Mouse (Mus musculus) ovary, postnatal 14 days (tissue): ENCODE results near the gene Ccndbp1.
"Not testable (repeated sequence)": the region's sequence is repeated elsewhere in the genome, so short reads cannot be mapped to it uniquely, and the experiment has no call there.

ENCODE experiments used
- DNase-seq: peaks from one replicate; pipeline ENCODE4 v3.0.0; 2022; ENCODE audit warnings: low spot score

Ccndbp1 gene

DNA sequence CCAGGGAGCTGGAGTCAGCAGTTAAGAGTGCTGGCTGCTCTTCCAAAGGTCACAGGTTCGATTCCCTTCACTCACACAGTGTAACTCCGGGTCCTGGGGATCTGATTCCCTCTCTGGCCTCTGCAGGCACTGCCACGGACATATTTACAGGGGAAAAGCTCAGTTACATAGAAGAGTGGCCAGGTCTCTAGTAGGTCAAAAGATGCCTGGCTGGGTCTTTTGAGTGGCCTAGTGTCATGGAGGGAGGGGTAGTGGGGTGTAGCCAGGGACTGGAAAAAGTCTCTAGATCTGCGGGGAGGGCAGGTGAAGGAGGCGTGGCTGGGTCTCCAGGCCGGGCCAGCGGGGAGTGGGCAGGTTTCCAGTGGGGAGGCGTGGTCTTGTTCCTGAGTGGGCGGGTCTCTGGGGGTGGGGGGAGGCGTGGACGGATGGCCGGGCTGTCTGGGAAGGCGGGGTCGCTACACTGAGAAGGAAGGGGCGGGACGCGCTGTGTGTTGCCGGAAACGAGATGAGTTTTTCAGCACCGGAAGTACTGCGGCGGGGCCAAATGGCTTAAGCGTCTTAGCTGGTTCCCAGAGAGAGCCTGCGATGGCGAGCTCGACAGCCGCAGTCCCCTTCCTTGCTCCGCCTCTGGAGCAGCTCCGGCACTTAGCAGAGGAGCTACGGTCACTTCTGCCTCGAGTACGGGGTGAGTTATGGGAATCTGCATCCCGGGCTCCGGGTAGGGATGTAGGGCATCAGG is at the start of gene Ccndbp1:
TSS of gene Ccndbp1 (plus strand) at position 479 of the 739 bp plus-strand sequence.
- DNase-seq, result peak; percentile 93

DNA sequence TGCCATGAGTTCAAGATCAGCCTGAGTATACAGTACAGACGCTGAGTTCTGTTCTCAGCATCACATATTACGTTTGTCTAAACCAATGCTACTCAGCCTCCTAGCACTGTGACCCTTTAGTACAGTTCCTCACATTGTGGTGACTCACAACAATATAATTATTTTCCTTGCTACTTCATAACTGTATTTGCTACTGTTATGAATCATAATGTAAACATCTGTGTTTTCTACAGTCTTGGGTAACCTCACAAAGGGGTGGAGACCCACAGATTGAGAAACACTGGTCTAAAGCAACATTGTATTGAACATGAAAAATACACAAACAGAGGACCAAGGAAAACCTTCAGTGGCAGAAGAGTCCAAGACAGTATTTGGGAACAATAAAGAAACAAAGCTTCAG is 48.8 kb upstream of the Ccndbp1 start:
- DNase-seq, result no peak

DNA sequence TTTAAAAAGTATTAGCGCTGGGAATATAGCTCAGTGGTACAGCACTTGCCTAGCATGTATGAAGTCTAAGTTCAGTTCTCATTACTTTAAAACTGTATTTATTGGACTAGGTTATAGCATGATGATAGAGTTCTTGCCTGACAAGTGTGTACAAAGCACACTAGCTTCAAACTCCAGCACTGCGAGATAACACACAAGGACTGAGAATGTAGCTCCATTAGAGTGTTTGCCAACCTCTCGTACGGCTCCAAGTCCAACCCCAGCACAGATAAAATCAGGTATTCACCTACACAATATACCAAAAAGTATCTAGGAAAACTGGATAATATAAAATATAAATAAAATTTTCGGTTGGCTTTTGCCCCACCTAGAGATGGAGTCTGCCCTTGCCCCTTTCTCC is 48.4 kb upstream of the Ccndbp1 start:
- DNase-seq, result no peak

DNA sequence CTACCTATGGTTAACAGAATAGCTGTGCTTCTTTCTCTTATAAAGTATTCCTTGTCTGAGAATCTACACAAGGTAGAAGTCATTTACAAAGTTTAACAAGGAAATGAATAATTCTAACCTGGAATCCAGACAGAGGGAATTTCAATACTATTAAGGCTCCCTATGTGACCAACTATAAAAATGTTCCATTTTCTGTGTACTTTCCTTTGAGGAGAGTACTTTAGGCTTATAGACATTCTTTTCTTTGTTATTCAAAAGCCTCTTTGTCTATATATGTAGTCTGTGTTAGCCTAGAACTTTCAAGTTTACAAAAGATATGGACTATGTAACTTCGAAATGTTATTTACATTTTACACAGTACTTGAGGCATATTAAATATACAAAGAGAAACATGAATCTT is 47.9 kb upstream of the Ccndbp1 start:
- DNase-seq, result no peak

DNA sequence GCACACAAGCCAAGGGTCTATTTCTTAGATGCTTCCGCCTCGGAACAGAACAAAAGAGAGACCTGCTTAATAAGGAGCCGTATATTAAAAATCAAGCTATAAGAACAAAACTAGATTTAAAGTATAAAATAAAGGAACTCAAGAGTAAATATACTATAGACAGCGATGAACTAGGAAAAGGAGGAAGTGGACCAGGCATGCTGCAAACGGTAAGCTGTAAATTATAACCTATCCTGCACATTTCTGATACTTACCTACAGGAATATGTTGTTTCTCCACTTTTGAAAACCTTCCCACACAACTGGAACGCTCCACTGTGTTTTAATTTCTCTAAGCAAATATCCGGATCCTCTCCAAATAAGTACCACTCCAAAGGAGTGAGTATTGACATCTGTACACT is 45.1 kb upstream of the Ccndbp1 start:
- DNase-seq, result no peak

DNA sequence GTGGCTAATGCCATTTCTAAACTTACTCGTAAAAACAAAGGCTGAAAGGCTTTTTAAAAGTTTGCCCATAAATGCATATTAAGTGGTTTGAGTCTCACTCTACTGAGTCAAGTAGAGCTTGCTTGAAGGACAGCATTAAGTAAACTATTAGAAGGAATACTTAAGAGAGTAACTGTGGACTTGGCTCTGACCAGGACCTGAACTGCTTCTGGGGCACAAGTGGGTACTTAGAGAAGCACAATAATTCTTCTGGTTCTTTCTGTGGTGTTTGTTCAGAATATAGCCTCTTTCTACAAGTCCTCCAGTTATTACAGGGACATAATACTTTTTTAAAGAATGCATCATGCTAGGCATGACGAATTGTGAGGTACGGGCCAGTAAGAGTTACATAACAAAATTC is 42.7 kb upstream of the Ccndbp1 start:
- no peak for DNase-seq

DNA sequence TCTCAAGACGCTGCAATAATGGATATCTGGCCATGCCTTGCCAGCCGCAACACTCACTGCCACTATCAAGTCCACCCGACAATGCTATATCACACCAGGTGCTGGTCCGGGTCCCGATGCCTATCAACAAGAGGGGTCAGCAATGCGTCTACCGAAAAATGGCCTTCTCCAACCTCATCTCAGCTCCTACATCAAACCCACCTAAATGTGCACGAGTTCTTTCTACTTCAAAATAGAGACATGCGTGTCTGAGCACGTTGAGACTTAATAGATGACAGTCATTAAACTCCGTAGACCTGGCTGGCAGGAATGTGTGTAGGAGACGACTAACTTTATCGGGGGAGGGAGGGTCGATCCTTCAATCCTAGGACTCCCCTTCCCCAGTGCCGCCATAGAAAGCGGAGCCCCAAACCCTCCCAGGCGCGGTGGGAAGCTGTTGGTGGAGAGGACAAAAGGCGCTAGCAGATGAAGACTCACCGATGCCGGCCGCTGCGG is 38.1 kb upstream of the Ccndbp1 start:
- DNase-seq, result no peak

DNA sequence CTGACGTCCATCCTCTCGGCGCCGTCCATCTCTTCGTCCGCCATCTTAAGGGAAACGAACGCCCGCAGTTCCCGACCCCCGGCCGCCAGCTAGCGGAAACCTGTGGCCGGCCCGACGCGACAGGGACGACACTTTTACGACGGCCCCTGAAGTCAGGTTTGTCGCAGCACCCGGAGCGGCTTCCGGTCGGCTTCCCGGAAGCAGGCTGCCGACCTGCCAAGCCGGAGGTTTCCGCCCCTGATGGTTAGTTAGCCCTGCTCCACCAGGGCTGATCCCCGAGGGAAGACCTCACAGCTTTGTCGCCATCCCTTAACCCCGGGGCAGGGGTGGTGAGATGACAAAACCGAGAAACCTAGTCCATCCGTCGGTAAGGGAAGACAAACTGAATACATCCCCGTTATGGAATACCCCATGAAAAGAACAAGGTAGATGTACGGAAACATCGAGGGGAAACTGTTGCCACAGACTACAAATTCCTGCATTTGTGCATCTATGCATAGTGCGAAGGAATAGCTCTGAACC is 37.6 kb upstream of the Ccndbp1 start, which contains the start of gene Ubr1:
TSS of gene Ubr1 (minus strand) at position 157 of the 522 bp plus-strand sequence.
- peak; percentile 71 for DNase-seq

DNA sequence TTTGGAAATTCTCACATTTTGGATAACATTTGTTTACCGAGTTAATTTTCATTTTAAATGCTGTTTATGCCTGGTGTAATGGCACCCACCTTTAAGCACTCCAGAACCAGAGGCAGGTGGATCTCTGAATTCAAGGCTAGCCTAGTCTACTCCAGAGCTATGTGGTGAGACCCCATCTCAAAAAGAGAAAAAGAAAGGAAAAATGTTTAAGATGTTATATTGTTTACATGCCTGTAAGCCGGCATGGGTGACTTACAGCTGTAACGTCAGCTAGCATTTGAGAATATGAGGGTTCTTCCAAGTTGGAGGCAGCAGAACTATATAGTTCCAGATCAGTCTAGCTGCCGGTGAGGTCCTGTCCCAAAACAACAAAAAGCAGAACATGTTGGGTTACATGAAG is 36.4 kb upstream of the Ccndbp1 start:
- no peak for DNase-seq

DNA sequence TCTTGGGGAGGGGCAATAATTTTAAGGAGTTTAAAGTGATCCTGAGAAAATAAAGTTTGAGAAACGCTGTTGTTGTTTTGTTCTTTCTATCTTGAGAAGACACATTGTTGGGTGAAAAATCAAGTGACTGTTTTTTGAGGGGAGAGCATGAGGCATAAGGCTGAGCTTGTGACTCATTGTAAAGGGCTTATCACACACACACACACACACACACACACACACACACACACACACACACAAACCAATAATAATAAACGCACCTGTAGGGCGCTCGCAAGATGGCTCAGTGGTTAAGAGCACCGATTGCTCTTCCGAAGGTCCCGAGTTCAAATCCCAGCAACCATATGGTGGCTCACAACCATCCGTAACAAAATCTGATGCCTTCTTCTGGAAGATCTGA is 35.9 kb upstream of the Ccndbp1 start:
- DNase-seq, result not testable (repeated sequence)

DNA sequence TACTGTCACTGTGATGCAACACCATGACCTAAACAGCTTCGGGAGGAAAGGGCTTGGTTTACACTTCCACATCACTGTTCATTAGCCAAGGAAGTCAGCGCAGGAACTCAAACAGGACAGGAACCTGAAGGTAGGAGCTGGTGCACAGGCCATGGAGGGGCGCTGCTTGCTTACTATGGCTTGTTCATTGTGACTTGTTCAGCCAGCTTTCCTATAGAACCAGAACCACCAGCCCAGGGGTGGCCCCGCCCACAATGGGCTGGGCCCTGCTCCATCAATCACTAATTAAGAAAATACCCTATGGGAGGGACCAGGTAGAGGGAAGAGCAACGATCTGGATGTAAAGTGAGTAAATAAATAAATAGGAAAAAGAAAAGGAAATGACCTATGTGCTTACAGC is 35.2 kb upstream of the Ccndbp1 start:
- no peak for DNase-seq

DNA sequence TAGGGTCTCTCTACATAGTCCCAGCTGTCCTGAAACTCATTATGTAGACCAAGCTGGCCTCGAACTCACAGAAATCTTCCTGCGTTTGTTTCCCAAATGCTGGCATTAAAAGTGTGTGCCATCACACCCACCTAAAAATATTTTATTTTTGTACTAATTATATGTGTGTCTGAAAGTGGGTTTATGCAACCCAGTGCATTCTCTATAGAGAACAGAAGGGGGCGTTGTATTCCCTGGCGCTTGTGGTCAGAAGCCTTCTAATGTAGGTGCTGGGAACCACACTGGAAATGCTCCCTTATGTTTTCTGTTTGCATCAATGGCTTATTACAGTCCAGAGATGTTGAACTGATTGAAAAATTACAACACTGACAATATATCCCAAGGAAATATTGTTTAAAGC is 31.9 kb upstream of the Ccndbp1 start:
- DNase-seq, result no peak

DNA sequence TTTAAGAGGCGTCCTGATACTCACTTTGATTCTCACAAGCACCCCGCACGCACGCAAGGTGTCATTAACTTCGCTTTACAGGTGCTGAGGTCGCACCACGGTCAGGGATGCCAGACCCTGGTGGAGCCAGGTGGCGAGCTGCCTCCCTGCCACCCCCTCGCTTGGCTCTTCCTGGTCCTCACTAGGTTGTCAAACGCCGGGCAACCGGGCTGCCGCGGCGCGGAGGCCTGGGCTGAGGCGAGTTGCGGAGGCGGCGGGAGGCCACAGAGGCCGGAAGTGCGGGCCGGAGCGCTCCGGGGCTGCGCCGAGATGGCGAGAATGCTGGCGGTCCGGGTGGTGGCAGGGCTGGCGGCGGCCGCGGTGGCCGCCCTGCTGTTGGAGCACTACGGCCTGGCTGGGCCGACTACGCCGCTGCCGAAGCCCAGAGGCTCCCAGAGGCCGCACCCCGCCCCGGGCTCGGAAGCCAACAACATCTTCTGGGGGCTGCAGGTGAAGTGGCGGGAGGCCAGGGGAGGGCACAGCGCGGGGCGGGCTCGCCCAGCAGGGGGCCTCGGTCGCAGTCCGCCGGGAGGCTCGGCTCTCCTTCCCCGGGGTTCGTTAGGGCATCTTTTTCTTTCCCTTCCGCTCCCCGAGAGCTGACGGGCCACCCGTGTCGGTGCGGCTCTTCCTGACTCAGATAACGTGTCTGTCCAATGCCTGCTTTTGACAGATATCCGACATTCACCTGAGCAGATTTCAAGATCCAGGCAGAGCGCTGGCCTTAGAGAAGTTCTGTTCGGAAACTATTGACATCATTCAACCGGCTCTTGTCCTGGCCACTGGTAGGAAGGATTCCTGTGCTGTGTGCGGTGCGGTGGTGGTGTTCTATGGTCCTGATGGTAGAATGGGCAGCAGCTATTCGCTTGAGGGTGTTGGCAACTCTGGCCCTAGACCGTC is 30.9 kb upstream of the Ccndbp1 start, which contains the start of gene Tmem62:
TSS of gene Tmem62 (plus strand) at position 28 of the 936 bp plus-strand sequence.
- DNase-seq, result peak; percentile 54

DNA sequence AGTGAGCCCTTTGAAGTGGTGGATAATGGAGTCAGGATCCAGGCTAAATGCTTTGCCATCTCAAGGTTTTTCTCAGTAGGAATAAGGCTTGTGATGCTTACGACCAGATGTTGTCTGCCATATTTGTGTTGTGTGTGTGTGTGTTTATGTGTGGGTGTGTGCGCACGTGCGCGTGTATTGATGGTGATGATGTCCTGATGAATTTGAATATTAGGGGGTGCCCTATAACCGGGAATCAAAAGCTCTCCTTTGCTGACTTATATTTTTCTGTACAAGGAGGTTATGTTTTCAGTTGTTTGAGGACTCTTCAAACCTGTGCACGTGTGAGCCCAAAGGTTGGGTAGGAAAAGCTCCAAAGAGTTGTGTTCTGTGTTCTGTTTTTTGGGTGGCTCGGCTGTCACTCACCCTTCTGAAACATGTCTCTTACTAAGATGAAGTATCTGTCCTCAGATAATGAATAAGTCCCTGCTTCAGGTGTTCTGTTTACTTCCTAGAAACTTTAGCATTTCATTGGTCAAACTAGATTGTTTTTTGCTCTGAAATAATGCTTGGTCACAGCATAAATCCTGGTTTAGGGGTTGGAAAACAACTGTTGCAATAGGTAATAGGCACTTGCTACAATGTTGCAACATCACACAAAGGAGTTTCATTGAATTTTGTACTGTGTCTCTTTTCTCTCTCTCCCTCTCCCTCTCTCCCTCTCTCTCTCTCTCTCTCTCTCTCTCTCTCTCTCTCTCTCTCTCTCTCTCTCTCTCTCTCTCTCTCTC is 30.1 kb upstream of the Ccndbp1 start:
- no peak for DNase-seq

DNA sequence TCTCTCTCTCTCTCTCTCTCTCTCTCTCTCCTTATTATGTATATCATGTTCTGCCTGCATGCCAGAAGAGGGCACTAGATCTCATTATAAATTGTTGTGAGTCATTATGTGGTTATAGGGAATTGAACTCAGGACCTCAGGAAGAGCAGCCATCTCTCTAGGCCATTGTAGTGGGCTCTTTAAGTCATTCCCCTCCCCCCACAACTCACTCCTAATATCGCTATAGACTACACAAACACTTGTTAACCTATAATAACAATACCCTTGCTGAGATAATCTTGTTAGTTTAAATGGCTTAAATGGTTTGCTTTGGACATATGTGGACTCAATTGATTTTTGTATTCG is 29.5 kb upstream of the Ccndbp1 start:
- DNase-seq, result no peak

DNA sequence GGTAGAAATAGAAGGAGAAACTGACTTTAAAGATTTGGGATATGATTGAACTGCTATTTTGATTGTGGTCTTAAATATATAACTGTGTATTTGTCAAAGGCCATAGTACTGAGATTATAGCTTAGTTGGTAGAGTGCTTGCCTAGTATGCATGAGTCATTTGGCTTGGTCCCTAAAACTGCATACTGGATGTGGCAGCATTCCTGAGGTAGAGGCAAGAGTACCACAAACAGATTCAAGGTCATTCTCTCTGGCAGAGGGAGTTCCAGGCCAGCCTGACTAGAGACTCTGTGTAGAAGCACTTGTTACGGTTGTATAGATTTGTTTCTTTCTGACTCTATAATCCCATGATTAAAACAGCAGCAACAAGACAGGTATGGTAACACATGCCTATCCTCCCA is 28.4 kb upstream of the Ccndbp1 start:
- no peak for DNase-seq

DNA sequence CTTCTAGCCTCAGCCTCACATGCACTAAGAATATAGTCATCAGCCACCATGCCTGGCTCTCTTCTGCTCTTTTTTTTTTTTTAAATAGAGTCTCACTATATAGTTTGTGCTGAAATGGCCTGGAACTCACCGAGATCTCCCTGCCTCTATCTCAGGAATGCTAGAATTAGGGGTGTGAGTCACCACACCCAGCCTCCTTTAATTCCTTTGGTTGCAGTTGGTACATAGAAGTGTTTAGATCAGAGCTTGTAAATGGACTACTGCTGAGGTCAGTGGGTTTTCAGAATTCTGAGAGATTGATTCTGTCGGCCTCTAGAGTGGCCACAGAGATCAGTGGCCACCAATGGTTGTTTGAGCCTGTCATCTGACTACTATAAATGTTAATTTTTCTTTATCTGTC is 27.3 kb upstream of the Ccndbp1 start:
- DNase-seq, result no peak

DNA sequence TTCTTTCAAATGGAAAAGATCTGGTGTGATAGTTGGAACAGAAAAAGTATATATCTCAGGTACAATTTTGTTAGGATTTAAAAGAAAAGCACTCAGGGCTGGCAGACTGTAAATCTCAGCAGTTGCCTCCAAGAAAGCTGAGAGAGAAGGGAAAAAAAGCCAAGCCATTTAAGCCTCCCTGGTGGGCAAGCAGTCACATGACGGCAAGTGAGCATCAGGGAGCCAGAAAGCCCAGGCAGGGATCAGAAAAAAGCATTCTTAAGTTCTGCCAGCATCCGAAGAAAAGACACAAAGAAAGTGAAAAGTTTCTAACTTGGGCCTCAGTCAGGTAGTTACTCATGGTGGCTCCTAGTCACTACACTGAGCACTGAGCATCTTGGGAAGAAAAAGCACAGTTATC is 24.6 kb upstream of the Ccndbp1 start:
- DNase-seq, result no peak

DNA sequence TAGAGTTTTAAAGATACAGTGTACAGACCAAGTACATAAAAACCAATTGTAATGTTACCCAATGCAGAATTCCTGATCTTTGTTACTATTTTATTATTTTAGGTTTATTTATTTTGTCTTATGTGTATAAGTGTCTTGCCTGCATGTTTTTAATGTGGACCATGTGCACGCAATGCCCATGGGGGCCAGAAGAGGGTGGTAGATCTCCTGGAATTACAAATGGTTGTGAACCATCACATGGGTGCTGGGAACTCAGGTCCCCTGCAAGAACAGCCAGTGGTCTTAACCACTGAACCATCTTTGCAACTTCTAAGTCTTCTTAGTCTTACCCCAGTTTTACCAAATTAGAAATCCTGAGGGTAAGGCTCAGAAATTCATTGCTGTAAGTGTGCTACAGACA is 23.0 kb upstream of the Ccndbp1 start:
- DNase-seq, result no peak

DNA sequence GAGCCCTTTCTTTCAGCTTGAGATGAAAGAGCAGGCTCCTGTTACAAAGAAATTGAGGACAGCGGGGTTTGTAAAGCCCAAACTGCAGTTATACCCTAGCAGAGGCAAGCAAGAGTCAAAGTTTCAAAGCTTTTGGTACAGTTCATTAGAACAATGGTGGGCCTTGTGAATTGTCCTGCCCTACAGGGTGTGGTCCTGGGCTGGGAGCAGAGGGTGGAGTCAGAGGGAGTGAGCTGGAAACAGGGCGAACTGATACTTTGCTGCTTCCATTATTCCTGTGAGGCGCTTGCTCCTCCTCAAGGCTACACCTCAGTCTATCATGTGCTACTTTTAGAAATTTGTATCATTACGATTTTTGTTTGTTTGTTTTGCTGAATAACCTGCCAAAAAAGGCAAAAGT is 17.0 kb upstream of the Ccndbp1 start:
- DNase-seq, result no peak

DNA sequence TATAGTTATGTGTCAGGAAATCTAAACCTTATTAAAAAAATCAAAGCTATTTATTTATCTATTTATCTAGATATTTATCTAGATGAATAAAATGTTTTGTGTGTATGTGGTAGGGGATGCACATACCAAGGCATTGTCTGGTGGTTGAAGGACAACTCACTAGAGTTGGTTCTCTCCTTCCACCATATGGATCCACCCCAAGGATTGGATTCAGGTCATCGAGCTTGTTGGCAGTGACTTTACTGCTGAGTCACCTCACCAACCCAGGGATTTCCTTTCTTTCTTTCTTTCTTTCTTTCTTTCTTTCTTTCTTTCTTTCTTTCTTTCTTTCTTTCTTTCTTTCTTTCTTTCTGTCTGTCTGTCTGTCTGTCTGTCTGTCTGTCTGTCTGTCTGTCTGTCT is 11.6 kb upstream of the Ccndbp1 start:
- DNase-seq, result not testable (repeated sequence)

DNA sequence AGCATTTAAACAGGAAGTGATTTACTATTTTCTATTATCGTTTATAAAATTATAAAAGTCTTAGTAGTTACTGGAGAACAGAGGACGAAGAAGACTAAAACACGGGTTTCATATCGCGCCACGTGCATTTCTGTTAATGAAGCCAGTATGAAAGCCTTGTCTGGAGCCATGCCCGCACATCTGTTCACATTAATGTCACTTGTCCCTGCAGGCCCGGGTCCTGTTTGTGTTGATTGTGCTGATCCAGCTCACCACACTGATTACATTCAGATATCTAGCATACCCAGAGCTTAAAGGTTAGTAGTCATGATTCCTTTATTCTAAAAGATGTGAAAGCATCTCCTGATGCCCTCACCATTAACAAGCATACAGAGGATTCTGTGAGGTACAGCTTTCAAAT is 9.3 kb upstream of the Ccndbp1 start:
- DNase-seq, result no peak
